Mouse (Mus musculus): ENCODE data around the gene Gm3286.
"Not testable (repeated sequence)": the region's sequence is repeated elsewhere in the genome, so short reads cannot be mapped to it uniquely, and the experiment has no call there.

The Gm3286 gene

DNA sequence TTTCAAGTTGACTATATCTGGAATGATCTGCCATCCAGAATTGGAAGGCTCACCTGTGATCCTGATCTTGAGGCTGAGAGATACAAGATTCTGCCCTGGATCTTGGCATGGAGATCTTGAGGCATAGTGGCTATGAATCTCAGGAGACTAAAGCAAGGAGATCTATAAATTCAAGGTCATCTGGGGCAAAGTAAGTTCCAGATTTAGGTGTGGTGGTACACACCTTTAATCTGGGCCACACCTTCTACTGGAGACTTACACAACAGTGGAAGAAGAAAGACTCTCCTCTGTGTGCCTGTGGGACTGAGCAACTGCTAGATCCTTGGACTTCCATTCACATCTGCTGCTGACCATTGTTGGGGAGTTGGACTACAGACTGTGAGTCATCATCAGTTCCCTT lies at the start of gene Gm3286:
Gene Gm3286 (plus strand): TSS at position 301 of the 400 bp plus-strand sequence.
- not testable (repeated sequence) for DNase-seq (ENCODE audit: extremely low read depth, insufficient read length, low spot score)
